Mouse (Mus musculus) left cerebral cortex, adult 2 months (tissue): Measurements from ENCODE around the gene Tgm2. TPM values are rescaled to one million over a fixed set of nuclear protein-coding genes. Genes with fewer than 3 reads are reported as not detected.

Source experiments
- DNase-seq, 2 experiments: peaks; one replicate each; pipeline ENCODE4 v3.0.0; 2021 to 2022; ENCODE audit warnings: low spot score in 2 of 2, mixed read lengths in 1 of 2; ENCODE audit errors: extremely low spot score in 1 of 2
- H3K27ac ChIP-seq: fragments of 200-600 bp; 2 replicates; pipeline ENCODE4 v1.8.1; 2022
- H3K4me3 ChIP-seq: fragments of 200-600 bp; 2 replicates; pipeline ENCODE4 v1.8.1; 2022
- CTCF ChIP-seq: fragments of 200-600 bp; IDR thresholded peaks from 2 replicates; pipeline ENCODE4 v1.8.1; 2022; ENCODE audit warnings: antibody characterized with exemption, mild to moderate bottlenecking, moderate library complexity
- intact Hi-C: fragments of 180-260 bp; cut with DNase I; formaldehyde crosslinking; loops from one replicate; pipeline ENCODE4 v1.15.1; 2025
- total RNA-seq, 2 experiments: library from RNA; stranded (reverse); gene quantifications; 2 replicates each; pipeline ENCODE4 v1.2.3; 2021

Gene Tgm2
- total RNA-seq, 2 experiments from 2014 or later, result 12.9 to 14.6 TPM

- Histone ChIP-seq H3K27ac (no peak overlapping the region), H3K4me3 (no peak overlapping the region)
- TF ChIP-seq CTCF, result no peak
- intact Hi-C loops, result no loop called here
- DNase-seq, result no peak
Observed at GRCm38 (mm10) chr2:158178139-158178538, 31.9 kb upstream of the Tgm2 start.

DNA sequence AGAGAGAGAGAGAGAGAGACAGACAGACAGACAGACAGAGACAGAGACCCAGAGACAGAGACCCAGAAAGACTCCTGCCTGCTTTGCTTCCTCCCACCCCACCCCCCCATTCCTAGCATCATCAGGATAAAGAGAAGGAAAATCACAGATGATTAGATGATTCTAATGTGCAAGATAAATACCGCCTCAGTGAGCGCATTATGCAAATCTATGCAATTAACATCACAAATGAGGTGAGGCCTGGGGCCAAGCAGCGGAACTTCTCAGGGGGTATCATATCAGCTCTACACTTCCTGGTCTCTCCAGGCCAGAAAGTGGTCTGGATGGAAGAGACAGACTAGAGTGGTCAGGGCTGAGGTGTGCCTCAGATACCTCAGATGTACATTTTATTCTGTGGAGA is 31.3 kb upstream of the Tgm2 start:
- intact Hi-C loops, result no loop called here
- H3K4me3 ChIP-seq, result no peak overlapping the region
- no peak for TF ChIP-seq CTCF
- no peak overlapping the region for H3K27ac ChIP-seq
- DNase-seq, result no peak

DNA sequence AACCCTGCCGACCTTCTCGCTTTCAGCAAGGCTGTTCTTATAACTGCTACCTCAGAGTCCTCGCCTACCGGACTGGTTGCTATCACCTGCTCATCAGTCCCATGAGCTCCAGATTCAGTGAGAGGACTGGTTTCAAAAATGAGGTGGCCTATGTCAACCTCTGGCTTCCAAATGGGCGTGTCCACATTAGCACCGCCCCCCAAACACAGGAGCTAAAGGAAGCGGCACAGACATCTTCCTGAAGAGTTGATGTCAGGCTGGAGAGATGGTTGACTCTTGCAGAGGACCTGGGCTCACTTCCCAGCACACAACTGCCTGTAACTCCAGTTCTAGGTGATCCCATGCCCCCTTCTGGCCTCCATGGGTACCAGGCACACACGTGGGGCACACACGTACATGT is 30.5 kb upstream of the Tgm2 start:
- no peak for DNase-seq
- Histone ChIP-seq H3K4me3 (no peak overlapping the region), H3K27ac (no peak overlapping the region)
- TF ChIP-seq CTCF, result no peak
- intact Hi-C loops, result no loop called here

GRCm38 (mm10) chr2:158175433-158175832 is 29.2 kb upstream of the Tgm2 start:
- intact Hi-C loops, result no loop called here
- Histone ChIP-seq H3K4me3 (no peak overlapping the region), H3K27ac (no peak overlapping the region)
- DNase-seq, result no peak
- no peak for TF ChIP-seq CTCF

DNA sequence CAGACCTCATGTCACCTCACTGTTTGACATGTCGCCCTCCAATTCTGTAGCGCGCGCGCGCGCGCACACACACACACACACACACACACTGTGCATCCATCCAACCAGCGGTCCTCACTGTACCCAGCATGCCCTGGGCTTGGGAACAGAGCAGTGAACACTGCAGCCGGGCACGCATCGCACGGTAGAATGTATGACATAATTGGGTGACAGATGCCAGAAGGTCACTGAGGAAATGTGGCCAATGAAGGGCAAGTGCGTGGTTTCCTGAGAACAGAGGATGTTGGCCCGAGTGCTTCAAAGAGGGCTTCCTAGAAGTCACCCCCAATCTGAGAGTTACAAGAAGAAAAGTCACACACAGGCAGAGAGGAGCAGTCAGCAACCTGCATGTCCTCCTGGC is 28.7 kb upstream of the Tgm2 start:
- H3K4me3 ChIP-seq, result no peak overlapping the region
- no peak overlapping the region for H3K27ac ChIP-seq
- no peak for TF ChIP-seq CTCF
- no peak for DNase-seq
- intact Hi-C loops, result no loop called here

DNA sequence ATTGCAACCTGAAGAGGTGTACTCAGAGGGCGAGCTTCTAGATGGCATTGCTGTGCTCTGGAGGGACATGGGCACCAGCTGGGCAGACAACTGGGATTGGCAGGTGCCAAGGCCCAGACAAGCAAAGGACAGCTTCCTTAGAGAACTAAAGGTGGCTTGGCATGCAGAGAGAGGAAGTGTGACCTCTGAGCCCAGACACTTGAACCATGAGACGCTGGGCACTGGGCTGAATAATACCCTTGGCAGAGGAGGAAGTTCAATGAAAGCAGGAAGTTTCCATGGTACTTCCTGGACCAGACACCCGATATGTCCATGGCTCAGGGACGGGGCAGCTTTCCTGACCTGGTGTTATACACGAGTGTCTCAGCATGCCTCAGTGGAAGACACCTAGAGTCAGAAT is 28.2 kb upstream of the Tgm2 start:
- Histone ChIP-seq H3K4me3 (no peak overlapping the region), H3K27ac (no peak overlapping the region)
- no peak for TF ChIP-seq CTCF
- DNase-seq, result no peak
- intact Hi-C loops, result no loop called here

DNA sequence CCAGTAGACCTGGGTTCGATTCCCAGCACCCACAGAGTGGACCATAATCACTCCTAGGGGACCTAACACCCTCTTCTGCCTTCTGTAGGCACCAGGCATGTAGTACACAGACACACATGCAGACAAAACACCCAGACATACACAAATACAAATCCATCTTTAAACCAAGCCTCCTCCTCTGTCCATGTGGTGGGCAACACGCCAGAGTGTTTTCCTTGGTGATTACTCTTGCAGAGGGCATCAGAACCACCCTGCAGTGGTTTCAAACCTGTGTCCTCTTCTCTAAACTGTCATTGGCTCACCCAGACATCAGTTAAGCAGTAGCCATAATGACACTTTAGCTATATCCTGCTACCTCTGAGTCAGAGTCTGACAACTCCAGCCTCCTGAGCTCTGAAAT is 24.2 kb upstream of the Tgm2 start:
- intact Hi-C loops, result no loop called here
- Histone ChIP-seq H3K4me3 (no peak overlapping the region), H3K27ac (no peak overlapping the region)
- TF ChIP-seq CTCF, result no peak
- no peak for DNase-seq

GRCm38 (mm10) chr2:158169771-158170170 is 23.5 kb upstream of the Tgm2 start:
- Histone ChIP-seq H3K27ac (no peak overlapping the region), H3K4me3 (no peak overlapping the region)
- DNase-seq, result no peak
- no peak for TF ChIP-seq CTCF
- intact Hi-C loops, result no loop called here

DNA sequence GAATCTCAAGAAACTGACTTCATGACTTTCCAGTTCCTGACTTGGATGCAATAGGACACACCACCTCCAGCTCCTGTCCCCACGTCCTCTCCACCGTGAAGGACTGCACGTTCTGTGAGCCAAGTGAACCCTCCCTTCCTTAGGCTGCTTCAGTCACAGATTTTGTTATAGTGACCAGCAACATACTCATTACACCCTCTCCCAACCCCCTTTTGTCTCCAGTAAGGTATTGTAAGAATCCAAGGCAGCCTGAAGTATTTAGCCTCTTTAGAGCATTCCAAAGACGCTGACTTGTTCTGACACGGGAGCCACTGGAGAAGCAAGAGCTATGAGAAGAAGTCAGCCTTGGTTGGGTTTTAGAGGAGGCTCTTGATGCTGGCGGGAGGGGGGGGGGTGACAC is 23.1 kb upstream of the Tgm2 start:
- no peak overlapping the region for H3K27ac ChIP-seq
- no peak overlapping the region for H3K4me3 ChIP-seq
- DNase-seq, result no peak
- no peak for TF ChIP-seq CTCF
- intact Hi-C loops, result no loop called here

GRCm38 (mm10) chr2:158168741-158169211 is 22.5 kb upstream of the Tgm2 start:
- no peak for DNase-seq
- no peak for TF ChIP-seq CTCF
- Histone ChIP-seq H3K27ac (no peak overlapping the region), H3K4me3 (no peak overlapping the region)
- intact Hi-C loops, result no loop called here

DNA sequence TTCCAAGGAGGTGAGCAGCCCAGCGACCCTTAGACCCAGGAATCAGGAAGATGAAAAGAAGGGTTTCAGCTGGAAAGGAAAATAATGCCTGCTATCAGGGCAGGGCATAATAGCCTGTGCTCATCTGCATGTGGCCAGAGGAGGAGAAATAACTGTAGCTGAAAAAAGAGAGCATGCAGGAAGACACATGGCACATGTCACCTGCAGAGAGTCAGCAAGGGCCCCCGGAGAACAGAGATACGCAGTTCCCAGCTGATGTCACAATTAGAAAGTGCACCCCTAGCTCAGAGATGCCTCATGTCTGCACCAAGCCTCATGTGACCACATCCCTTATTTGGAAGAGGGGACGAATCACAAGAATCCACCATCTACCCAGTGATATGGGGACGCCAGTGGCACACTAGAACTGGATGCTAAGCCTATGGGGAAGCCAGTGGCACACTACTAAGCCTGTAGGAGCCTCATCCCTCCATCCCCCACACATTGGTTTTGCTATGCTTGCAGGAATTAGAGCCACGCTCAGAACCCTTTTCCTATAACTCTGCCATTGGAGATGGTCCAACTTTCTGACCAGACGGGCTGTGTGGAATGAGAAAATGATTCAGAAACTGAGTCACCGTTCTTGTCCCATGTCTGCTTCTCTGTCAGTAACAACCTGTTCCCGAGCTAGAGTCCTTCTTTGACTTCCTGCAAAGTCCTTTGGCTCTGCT is 21.4 kb upstream of the Tgm2 start:
- intact Hi-C loops, result no loop called here
- DNase-seq, result no peak
- Histone ChIP-seq H3K27ac (no peak overlapping the region), H3K4me3 (no peak overlapping the region)
- TF ChIP-seq CTCF, result no peak

GRCm38 (mm10) chr2:158166628-158167027 is 20.4 kb upstream of the Tgm2 start:
- no peak overlapping the region for H3K4me3 ChIP-seq
- DNase-seq, result no peak
- TF ChIP-seq CTCF, result no peak
- intact Hi-C loops, result no loop called here
- H3K27ac ChIP-seq, result no peak overlapping the region

DNA sequence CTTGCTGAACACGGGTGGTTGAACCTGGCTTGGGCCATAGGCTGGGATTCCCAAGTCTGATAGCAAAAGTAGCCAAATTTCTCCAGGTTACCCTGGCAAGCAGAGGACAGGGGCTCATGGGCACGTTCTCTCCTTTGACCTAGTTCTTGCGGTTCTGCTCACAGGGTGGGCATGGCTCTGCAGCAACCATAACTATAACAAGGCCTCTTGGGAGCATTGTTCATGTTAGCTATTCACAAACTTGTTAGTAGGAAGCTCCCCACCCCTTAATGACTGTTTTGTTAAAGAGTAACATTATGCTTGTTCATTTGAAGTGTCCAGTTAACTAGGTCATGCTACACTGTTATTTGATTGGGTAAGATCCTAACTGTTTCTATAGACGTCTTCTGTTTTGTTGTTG is 19.5 kb upstream of the Tgm2 start:
- H3K27ac ChIP-seq, result no peak overlapping the region
- no peak for TF ChIP-seq CTCF

More for the DNA sequence above, 19.5 kb upstream of the Tgm2 start:
- H3K4me3 ChIP-seq, result no peak overlapping the region
- intact Hi-C loops, result no loop called here
- no peak for DNase-seq
